Mouse (Mus musculus): ENCODE measurements around the gene Gm10337. TPM values are rescaled to one million over a fixed set of nuclear protein-coding genes. Genes with fewer than 3 reads are reported as not detected.

The Gm10337 gene
- total and polyA plus RNA-seq, 3 experiments: not detected

- DNase-seq (ENCODE audit: low read depth, low spot score): no peak
- Histone ChIP-seq H3K27ac (ENCODE audit: control insufficient read depth, low read depth, low read length) (no peak overlapping the region), H3K36me3 (ENCODE audit: control insufficient read depth in 1 of 2, insufficient read depth in 2 of 2, low read length in 2 of 2) (peaks cover 0 to 3% of the 10 kb centered on the region in 2 experiments; a peak in 2 of 4 replicates), H3K9ac (ENCODE audit: control insufficient read depth, low read depth, low read length, poor library complexity, severe bottlenecking) (no peak overlapping the region), H3K27me3 (ENCODE audit: control insufficient read depth in 1 of 2, insufficient read depth in 2 of 2, low read length in 2 of 2) (no peaks in the 10 kb centered on the region), H3K79me2 (ENCODE audit: control insufficient read depth, insufficient read depth, low read length, poor library complexity) (no peaks in the 10 kb centered on the region), H3K4me3 (ENCODE audit: control insufficient read depth in 1 of 2, insufficient read depth in 1 of 2, low read depth in 2 of 2, low read length in 2 of 2) (no peak overlapping the region), H3K9me3 (replicated peaks; ENCODE audit: insufficient read depth, low read length) (no peaks in the 10 kb centered on the region), H3K4me1 (ENCODE audit: control insufficient read depth in 1 of 2, insufficient read depth in 2 of 2, low read length in 2 of 2) (peaks cover 0 to 22% of the 10 kb centered on the region in 2 experiments; a peak in 2 of 4 replicates)
- no peak for TF ChIP-seq BHLHE40 (IDR thresholded peaks at IDR 0.05; ENCODE audit: borderline replicate concordance, low read depth, low read length)
- no peak for TF ChIP-seq HCFC1 (IDR thresholded peaks at IDR 0.05; ENCODE audit: low read depth, low read length)
- TF ChIP-seq RCOR1 (IDR thresholded peaks at IDR 0.05; ENCODE audit: low read depth, low read length): no peak
- TF ChIP-seq MXI1 (IDR thresholded peaks at IDR 0.05; ENCODE audit: low read depth, low read length): no peak
- TF ChIP-seq SIN3A (IDR thresholded peaks at IDR 0.05; ENCODE audit: low read length): no peak
- no peak for TF ChIP-seq GATA1 (IDR thresholded peaks at IDR 0.05; ENCODE audit: low read depth, low read length)
- TF ChIP-seq ZKSCAN1 (IDR thresholded peaks at IDR 0.05; ENCODE audit: low read depth, low read length): no peak
- TF ChIP-seq POLR2A (IDR thresholded peaks at IDR 0.05; ENCODE audit: control insufficient read depth in 1 of 2, insufficient read depth in 1 of 2, low read depth in 1 of 2, low read length in 2 of 2, poor library complexity in 1 of 2): no peak
- TF ChIP-seq TBP (IDR thresholded peaks at IDR 0.05; ENCODE audit: low read depth, low read length): no peak
- no peak for TF ChIP-seq MAFK (IDR thresholded peaks at IDR 0.05; ENCODE audit: borderline replicate concordance, low read depth, low read length)
- no peak for TF ChIP-seq ZMIZ1 (IDR thresholded peaks at IDR 0.05; ENCODE audit: low read depth, low read length)
- TF ChIP-seq CHD2 (IDR thresholded peaks at IDR 0.05; ENCODE audit: low read length): no peak
Measured at GRCm38 (mm10) chr15:102513004-102513403, 9.5 kb downstream of the Gm10337 start.

- peaks cover 2 to 19% of the 10 kb centered on the region in 2 experiments; a peak in 3 of 4 replicates for H3K4me1 ChIP-seq (ENCODE audit: control insufficient read depth in 1 of 2, insufficient read depth in 2 of 2, low read length in 2 of 2)
- no peak overlapping the region for H3K27ac ChIP-seq (ENCODE audit: control insufficient read depth, low read depth, low read length)
- H3K9ac ChIP-seq (ENCODE audit: control insufficient read depth, low read depth, low read length, poor library complexity, severe bottlenecking): no peak overlapping the region
- TF ChIP-seq MAFK (IDR thresholded peaks at IDR 0.05; ENCODE audit: borderline replicate concordance, low read depth, low read length) (no peak), MAX (IDR thresholded peaks at IDR 0.05; ENCODE audit: low read length) (no peak), ELF1 (IDR thresholded peaks at IDR 0.05; ENCODE audit: low read depth, low read length) (no peak), CTCF (IDR thresholded peaks at IDR 0.05 in 2 of 3, conservative IDR thresholded peaks at IDR 0.05 in 1 of 3; ENCODE audit: control insufficient read depth in 1 of 3, insufficient read depth in 1 of 3, low read depth in 2 of 3, low read length in 3 of 3, poor library complexity in 1 of 3, severe bottlenecking in 1 of 3) (no peak)
- peaks cover 10% of the 10 kb centered on the region; the same call in 1 of the 2 replicates for H3K79me2 ChIP-seq (ENCODE audit: control insufficient read depth, insufficient read depth, low read length, poor library complexity)
- peaks cover 0 to 5% of the 10 kb centered on the region in 2 experiments; a peak in 2 of 4 replicates for H3K36me3 ChIP-seq (ENCODE audit: control insufficient read depth in 1 of 2, insufficient read depth in 2 of 2, low read length in 2 of 2)
- no peaks in the 10 kb centered on the region for H3K27me3 ChIP-seq (ENCODE audit: control insufficient read depth in 1 of 2, insufficient read depth in 2 of 2, low read length in 2 of 2)
- DNase-seq (ENCODE audit: low read depth, low spot score): no peak
- H3K9me3 ChIP-seq (replicated peaks; ENCODE audit: insufficient read depth, low read length): no peaks in the 10 kb centered on the region
- H3K4me3 ChIP-seq (ENCODE audit: control insufficient read depth in 1 of 2, insufficient read depth in 1 of 2, low read depth in 2 of 2, low read length in 2 of 2): no peak overlapping the region
Measured at GRCm38 (mm10) chr15:102515261-102515660, 11.7 kb downstream of the Gm10337 start.

GRCm38 (mm10) chr15:102515791-102516190 lies 12.3 kb downstream of the Gm10337 start:
- DNase-seq (ENCODE audit: low read depth, low spot score): no peak
- peaks cover 14% of the 10 kb centered on the region for H3K79me2 ChIP-seq (ENCODE audit: control insufficient read depth, insufficient read depth, low read length, poor library complexity)
- no peak overlapping the region for H3K4me3 ChIP-seq (ENCODE audit: control insufficient read depth in 1 of 2, insufficient read depth in 1 of 2, low read depth in 2 of 2, low read length in 2 of 2)
- no peak overlapping the region for H3K9ac ChIP-seq (ENCODE audit: control insufficient read depth, low read depth, low read length, poor library complexity, severe bottlenecking)
- H3K4me1 ChIP-seq (ENCODE audit: control insufficient read depth in 1 of 2, insufficient read depth in 2 of 2, low read length in 2 of 2): peaks cover 5 to 21% of the 10 kb centered on the region in 2 experiments; a peak in 3 of 4 replicates
- H3K36me3 ChIP-seq (ENCODE audit: control insufficient read depth in 1 of 2, insufficient read depth in 2 of 2, low read length in 2 of 2): peaks cover 0 to 9% of the 10 kb centered on the region in 2 experiments; a peak in 2 of 4 replicates
- H3K27ac ChIP-seq (ENCODE audit: control insufficient read depth, low read depth, low read length): no peak overlapping the region
- no peaks in the 10 kb centered on the region for H3K9me3 ChIP-seq (replicated peaks; ENCODE audit: insufficient read depth, low read length)
- TF ChIP-seq EP300 (IDR thresholded peaks at IDR 0.05; ENCODE audit: low read depth in 1 of 2, low read length in 2 of 2): no peak
- TF ChIP-seq MAX (IDR thresholded peaks at IDR 0.05; ENCODE audit: low read length): no peak
- no peak for TF ChIP-seq UBTF (IDR thresholded peaks at IDR 0.05; ENCODE audit: borderline replicate concordance, insufficient read depth, low read depth, low read length)
- no peak for TF ChIP-seq MYB (IDR thresholded peaks at IDR 0.05; ENCODE audit: low read depth, low read length)
- TF ChIP-seq USF1 (IDR thresholded peaks at IDR 0.05; ENCODE audit: low read depth, low read length): no peak
- TF ChIP-seq GATA1 (IDR thresholded peaks at IDR 0.05; ENCODE audit: low read depth, low read length): no peak
- TF ChIP-seq ZMIZ1 (IDR thresholded peaks at IDR 0.05; ENCODE audit: low read depth, low read length): no peak
- no peak for TF ChIP-seq ZC3H11A (IDR thresholded peaks at IDR 0.05; ENCODE audit: low read depth, low read length)
- TF ChIP-seq ZKSCAN1 (IDR thresholded peaks at IDR 0.05; ENCODE audit: low read depth, low read length): no peak
- TF ChIP-seq ZNF384 (IDR thresholded peaks at IDR 0.05; ENCODE audit: low read depth, low read length): no peak
- no peaks in the 10 kb centered on the region for H3K27me3 ChIP-seq (ENCODE audit: control insufficient read depth in 1 of 2, insufficient read depth in 2 of 2, low read length in 2 of 2)

All from MEL (cell line).